Mouse (Mus musculus): ENCODE measurements at regions not wholly inside any gene's neighbourhood (a gene's known extent, or its start where the extent isn't known, plus 50 kb on each side); places are given as distances from the start of the nearest gene placed in this dataset.

DNA sequence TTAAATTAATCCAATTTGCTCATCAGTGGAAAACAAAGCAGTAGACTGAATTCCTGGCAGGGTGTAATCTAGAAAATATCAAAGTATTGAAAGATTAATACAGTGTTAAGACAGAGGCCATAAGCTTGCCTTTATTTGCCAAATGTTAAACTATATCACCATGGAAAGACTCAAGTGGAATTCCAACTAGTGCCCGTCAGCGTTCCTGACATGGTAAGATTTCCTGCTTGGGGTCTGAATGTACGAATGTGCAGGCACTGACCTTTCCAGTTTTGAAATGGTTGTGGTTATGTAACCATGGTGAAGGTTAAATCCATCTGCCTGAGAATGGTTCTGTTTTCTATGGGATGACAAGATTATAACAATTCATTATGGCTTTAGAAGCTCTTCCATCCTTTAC is 75.5 kb upstream of the Mocs2 start:
- TF ChIP-seq CTCF (IDR thresholded peaks at IDR 0.05): no peak
- no peak for TF ChIP-seq POLR2A (IDR thresholded peaks at IDR 0.05; ENCODE audit: insufficient read depth, low read depth, low read length)

Data from heart, adult 2 months (tissue).